Mouse (Mus musculus): ENCODE measurements around the gene Myh7. TPM values are rescaled to one million over a fixed set of nuclear protein-coding genes. Genes with fewer than 3 reads are reported as not detected.
A peak's percentile ranks its signal among the peaks of the same experiment; 100 is the strongest.

The Myh7 gene
- polyA plus RNA-seq, 1 experiment from 2014 or later, result 5,583 TPM

DNA sequence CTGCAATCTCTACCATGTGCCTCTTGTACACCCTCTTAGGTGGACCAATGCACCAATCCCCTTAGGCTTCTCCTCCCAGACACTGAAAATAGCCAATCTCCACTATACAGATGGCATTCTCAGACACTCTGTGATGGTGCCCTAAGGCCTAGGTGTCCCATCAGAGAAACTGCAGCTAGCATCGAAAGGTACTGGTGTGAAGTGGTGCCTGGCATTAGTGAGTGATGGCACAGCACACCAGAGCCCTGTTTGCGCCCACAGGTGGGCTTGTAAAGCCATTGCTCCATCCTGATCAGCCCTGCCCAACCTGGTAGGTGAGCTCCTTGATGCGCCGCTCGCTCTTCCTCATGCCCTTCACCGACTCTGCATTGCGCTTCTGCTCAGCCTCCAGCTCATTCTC lies 50.5 kb downstream of the Myh7 start:
- Histone ChIP-seq H3K4me3 (no peak overlapping the region), H3K4me2 (no peak overlapping the region), H3K27me3 (replicated peaks) (no peaks in the 10 kb centered on the region), H3K27ac (ENCODE audit: poor library complexity, severe bottlenecking) (no peak overlapping the region; the same call in 1 of the 2 replicates), H3K9ac (no peak overlapping the region), H3K9me3 (replicated peaks) (no peaks in the 10 kb centered on the region), H3K4me1 (replicated peaks) (peaks cover 26% of the 10 kb centered on the region), H3K36me3 (peaks cover 81% of the 10 kb centered on the region)
- ATAC-seq (ENCODE audit: insufficient number of reproducible peaks, low FRiP score), result no peak
- 86% methylated on average over 7 of the region's 7 CpGs for whole genome bisulfite sequencing

DNA sequence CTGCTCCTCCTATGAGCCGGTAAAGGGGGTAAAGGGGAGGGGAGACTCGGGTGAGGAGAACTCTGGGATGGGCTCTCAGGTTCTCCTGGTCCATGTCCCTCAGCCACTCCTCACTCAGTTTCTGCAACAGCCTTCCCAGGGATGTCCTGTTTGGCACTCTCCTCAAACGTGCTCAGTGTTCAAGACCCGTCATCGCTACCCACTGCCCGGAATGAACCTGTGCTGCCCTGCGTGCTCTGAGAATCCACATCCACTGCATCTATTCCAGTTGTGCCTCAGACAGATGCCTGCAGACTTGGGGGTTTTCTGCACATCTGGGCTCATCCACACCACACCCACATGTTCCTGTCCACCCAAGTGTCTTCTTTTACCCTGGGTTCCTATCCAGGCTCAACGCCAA lies 51.9 kb downstream of the Myh7 start:
- H3K9ac ChIP-seq, result no peak overlapping the region
- ATAC-seq (ENCODE audit: insufficient number of reproducible peaks, low FRiP score), result no peak
- H3K27me3 ChIP-seq (replicated peaks), result 0 out of 2 replicates have a peak, but pooled peaks cover 3% of the 10 kb centered on the region
- H3K4me3 ChIP-seq, result no peak overlapping the region
- H3K27ac ChIP-seq (ENCODE audit: poor library complexity, severe bottlenecking), result no peak overlapping the region
- H3K36me3 ChIP-seq, result peaks cover 66% of the 10 kb centered on the region
- no peak overlapping the region for H3K4me2 ChIP-seq
- peaks cover 15% of the 10 kb centered on the region for H3K4me1 ChIP-seq (replicated peaks)
- H3K9me3 ChIP-seq (replicated peaks), result no peaks in the 10 kb centered on the region
- WGBS, result 76% methylated on average over 8 of the region's 8 CpGs

DNA sequence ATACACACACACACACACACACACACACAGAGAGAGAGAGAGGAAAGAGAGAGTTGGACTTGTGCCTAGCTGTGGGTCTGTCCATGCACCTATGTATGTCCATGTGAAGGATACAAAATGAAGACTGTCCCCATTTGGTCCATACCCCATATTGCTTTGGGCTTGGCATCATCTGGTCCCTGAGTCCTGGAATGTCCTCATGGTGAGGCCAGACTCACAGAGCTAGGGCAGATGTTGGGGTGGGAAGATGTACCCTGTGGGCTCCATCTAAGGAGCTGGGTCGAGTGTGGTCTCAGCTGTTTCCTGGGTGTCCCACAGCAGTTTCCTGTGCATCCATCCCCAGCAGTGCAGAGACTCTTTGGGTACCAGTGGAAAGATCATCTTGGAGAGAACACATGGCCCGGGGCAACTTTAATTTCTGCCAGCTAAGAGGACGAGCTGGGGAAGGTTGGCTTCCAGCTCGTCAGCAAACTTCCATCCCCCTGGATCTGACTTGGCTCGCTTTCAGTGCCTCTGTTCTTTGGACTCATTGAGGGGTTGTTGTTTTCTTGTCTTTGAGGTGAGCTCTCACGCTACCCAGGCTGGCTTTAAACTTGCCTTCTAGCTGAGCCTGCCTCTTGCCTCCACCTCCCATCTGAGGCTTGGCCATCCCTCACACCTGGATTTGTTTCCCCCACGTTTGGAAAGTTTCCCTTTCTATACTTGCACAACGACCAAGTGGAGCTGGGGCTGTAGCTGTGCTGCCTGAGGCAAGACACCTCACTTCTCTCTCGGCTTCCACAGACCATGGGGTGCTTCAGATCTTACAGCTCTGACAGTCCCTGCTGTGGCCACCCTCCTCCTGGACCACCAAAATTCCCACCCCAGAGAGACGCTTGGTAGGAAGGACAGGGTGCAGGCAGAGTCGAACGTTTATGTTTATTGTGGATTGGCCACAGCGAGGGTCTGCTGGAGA lies 53.1 kb downstream of the Myh7 start:
- Histone ChIP-seq H3K4me3 (no peak overlapping the region), H3K27me3 (replicated peaks) (0 out of 2 replicates have a peak, but pooled peaks cover 3% of the 10 kb centered on the region), H3K4me2 (no peak overlapping the region), H3K4me1 (replicated peaks) (peaks cover 11% of the 10 kb centered on the region), H3K9ac (0 out of 2 replicates have a peak overlapping the region, but pooled peaks have one; percentile 25), H3K36me3 (peaks cover 55% of the 10 kb centered on the region), H3K27ac (ENCODE audit: poor library complexity, severe bottlenecking) (peak overlapping the region; percentile 27; the same call in 1 of the 2 replicates), H3K9me3 (replicated peaks) (no peaks in the 10 kb centered on the region)
- no peak for ATAC-seq (ENCODE audit: insufficient number of reproducible peaks, low FRiP score)
- 56% methylated on average over 13 of the region's 13 CpGs for WGBS

DNA sequence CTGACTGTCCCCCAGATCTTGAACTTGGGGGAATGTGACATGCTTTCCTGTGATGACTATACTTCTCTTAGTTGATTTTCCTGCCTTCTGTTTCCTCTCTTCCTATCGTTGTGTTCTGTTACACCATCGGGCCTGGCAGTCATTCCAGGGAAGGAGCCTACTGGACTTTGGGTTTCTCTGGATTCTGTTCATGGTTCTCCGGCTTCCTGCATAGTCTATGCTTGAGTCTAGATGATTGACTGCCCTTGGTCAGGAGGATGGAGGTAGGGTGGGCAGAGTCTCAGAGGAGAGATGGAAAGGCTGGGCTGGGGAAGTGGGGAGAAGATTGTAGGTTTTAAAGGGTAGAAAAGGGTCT lies 54.3 kb downstream of the Myh7 start:
- Histone ChIP-seq H3K4me1 (replicated peaks) (peaks cover 12% of the 10 kb centered on the region), H3K36me3 (peaks cover 43% of the 10 kb centered on the region), H3K4me2 (no peak overlapping the region), H3K9me3 (replicated peaks) (no peaks in the 10 kb centered on the region), H3K4me3 (no peak overlapping the region), H3K27ac (ENCODE audit: poor library complexity, severe bottlenecking) (peak overlapping the region; percentile 62), H3K9ac (no peak overlapping the region), H3K27me3 (replicated peaks) (peaks cover 7% of the 10 kb centered on the region; the same call in 1 of the 2 replicates)
- 53% methylated on average over 3 of the region's 3 CpGs for WGBS
- no peak for ATAC-seq (ENCODE audit: insufficient number of reproducible peaks, low FRiP score)

DNA sequence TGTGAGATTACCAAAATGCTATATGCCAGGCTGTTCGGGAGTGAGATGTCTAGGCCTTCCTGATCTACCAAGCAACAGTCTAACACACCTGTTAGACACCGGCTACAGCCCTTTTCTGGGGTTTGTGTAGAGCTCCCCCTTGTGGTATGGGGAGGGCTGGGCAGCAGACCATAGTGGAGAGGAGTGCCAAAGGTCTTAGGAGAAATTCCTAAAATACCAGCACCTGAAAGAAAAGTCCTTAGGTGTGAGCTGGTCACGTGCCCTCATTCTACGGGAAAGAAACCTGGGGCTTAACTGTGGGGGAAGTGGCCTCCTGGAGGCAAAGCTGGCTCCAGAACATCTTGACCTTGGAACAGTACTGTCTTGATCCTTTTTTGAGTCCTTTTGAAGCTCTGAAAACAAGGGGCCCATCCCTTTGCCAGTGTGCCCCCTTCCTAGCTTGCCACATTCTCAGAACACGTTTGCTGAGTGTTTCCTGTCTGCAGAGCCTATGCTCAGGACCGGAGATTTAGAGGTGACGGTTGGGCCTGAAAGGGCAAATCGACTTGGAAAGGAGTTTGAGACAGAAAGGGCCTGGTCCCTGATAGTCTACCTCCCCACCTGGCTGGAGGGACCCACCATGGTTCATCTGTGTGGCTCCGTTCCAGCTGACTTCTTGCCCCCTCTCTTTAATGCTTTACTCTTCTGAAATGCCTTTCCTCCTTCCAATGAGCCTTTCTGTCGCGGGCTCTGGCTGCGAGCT lies 54.8 kb downstream of the Myh7 start:
- Histone ChIP-seq H3K36me3 (peaks cover 40% of the 10 kb centered on the region), H3K9me3 (replicated peaks) (no peaks in the 10 kb centered on the region), H3K4me2 (no peak overlapping the region), H3K4me1 (replicated peaks) (peaks cover 12% of the 10 kb centered on the region), H3K27me3 (replicated peaks) (peaks cover 10% of the 10 kb centered on the region; the same call in 1 of the 2 replicates), H3K4me3 (no peak overlapping the region), H3K9ac (no peak overlapping the region), H3K27ac (ENCODE audit: poor library complexity, severe bottlenecking) (peak overlapping the region; percentile 62)
- WGBS, result 39% methylated on average over 12 of the region's 12 CpGs
- ATAC-seq (ENCODE audit: insufficient number of reproducible peaks, low FRiP score), result no peak

GRCm38 (mm10) chr14:54938431-54939219 lies 55.8 kb downstream of the Myh7 start:
- Histone ChIP-seq H3K4me1 (replicated peaks) (peaks cover 12% of the 10 kb centered on the region), H3K4me3 (no peak overlapping the region), H3K9ac (0 out of 2 replicates have a peak overlapping the region, but pooled peaks have one; percentile 13), H3K9me3 (replicated peaks) (no peaks in the 10 kb centered on the region), H3K27me3 (replicated peaks) (peaks cover 10% of the 10 kb centered on the region; the same call in 1 of the 2 replicates), H3K36me3 (peaks cover 30% of the 10 kb centered on the region), H3K4me2 (no peak overlapping the region), H3K27ac (ENCODE audit: poor library complexity, severe bottlenecking) (peak overlapping the region; percentile 25; the same call in 1 of the 2 replicates)
- ATAC-seq (ENCODE audit: insufficient number of reproducible peaks, low FRiP score), result no peak
- WGBS, result 57% methylated on average over 15 of the region's 15 CpGs

DNA sequence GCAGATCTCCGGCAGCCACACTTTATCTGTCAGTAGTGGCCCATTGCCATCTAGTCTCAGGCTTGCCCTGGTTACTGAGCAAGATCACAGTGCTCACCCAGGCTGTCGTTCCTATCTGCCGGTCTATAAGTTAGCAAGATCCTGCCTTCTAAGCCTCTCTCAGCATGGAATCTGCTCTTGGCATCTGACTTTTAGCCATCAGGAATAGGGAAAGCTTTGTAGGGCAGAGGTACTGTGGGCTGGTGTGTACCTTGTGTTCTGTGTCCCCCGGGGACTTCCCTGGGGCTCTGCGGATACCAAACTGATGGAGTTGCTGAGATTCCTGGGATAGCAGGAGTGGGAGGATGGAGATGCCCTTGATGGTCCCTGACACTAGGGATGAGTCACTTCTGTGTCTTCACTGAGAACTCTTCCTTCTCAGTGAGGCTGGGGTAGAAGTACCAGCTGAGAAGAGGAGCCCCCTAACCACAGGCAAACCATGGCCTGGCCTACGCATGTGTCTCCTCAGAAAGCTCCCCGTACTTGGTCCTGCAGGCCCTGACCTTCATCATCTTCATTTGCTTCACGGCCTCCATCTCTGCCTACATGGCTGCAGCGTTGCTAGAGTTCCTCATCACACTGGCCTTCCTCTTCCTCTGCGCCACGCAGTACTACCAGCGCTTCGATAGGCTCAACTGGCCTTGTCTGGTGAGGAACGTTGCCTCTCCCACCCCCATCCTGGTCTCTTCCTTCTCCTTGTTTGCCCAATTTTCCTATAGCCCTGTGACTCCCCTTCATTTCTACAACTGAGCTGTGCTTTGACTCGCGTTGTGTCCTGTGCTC lies 56.9 kb downstream of the Myh7 start:
- no peak overlapping the region for H3K27ac ChIP-seq (ENCODE audit: poor library complexity, severe bottlenecking)
- H3K9me3 ChIP-seq (replicated peaks), result no peaks in the 10 kb centered on the region
- 0 out of 2 replicates have a peak, but pooled peaks have one; percentile 8 for ATAC-seq (ENCODE audit: insufficient number of reproducible peaks, low FRiP score)
- peaks cover 10% of the 10 kb centered on the region; the same call in 1 of the 2 replicates for H3K27me3 ChIP-seq (replicated peaks)
- H3K4me1 ChIP-seq (replicated peaks), result peaks cover 17% of the 10 kb centered on the region
- H3K9ac ChIP-seq, result no peak overlapping the region; the same call in 1 of the 2 replicates
- WGBS, result 64% methylated on average over 16 of the region's 16 CpGs
- H3K36me3 ChIP-seq, result peaks cover 19% of the 10 kb centered on the region
- H3K4me2 ChIP-seq, result no peak overlapping the region
- H3K4me3 ChIP-seq, result no peak overlapping the region

GRCm38 (mm10) chr14:54936831-54937160 lies 57.6 kb downstream of the Myh7 start:
- 30% methylated on average over 6 of the region's 6 CpGs for WGBS
- no peaks in the 10 kb centered on the region for H3K9me3 ChIP-seq (replicated peaks)
- H3K4me1 ChIP-seq (replicated peaks), result peaks cover 18% of the 10 kb centered on the region
- H3K4me2 ChIP-seq, result no peak overlapping the region
- peak overlapping the region; percentile 21; the same call in 1 of the 2 replicates for H3K9ac ChIP-seq
- no peak overlapping the region for H3K4me3 ChIP-seq
- peaks cover 10% of the 10 kb centered on the region; the same call in 1 of the 2 replicates for H3K27me3 ChIP-seq (replicated peaks)
- peaks cover 11% of the 10 kb centered on the region for H3K36me3 ChIP-seq
- 0 out of 2 replicates have a peak overlapping the region, but pooled peaks have one; percentile 5 for H3K27ac ChIP-seq (ENCODE audit: poor library complexity, severe bottlenecking)
- no peak for ATAC-seq (ENCODE audit: insufficient number of reproducible peaks, low FRiP score)

- Histone ChIP-seq H3K9me3 (replicated peaks) (no peaks in the 10 kb centered on the region), H3K27me3 (replicated peaks) (peaks cover 10% of the 10 kb centered on the region; the same call in 1 of the 2 replicates), H3K4me2 (no peak within 1 kb of the TSS), H3K9ac (peak within 1 kb of the TSS; percentile 21; the same call in 1 of the 2 replicates), H3K4me1 (replicated peaks) (peaks cover 14% of the 10 kb centered on the region), H3K36me3 (peaks cover 5% of the 10 kb centered on the region), H3K4me3 (no peak within 1 kb of the TSS), H3K27ac (ENCODE audit: poor library complexity, severe bottlenecking) (0 out of 2 replicates have a peak within 1 kb of the TSS, but pooled peaks have one; percentile 5)
- WGBS, result 21% methylated on average over 8 of the region's 8 CpGs
- ATAC-seq (ENCODE audit: insufficient number of reproducible peaks, low FRiP score), result no peak
These were observed 58.3 kb downstream of the Myh7 start, which contains the start of gene Cmtm5 for GRCm38 (mm10) chr14:54935904-54936830. TSS of gene Cmtm5 (plus strand) at chr14:54936261.
